27 mouse cellular contexts compared by ENCODE assay signal in genomic region chr8:104187622-104188021, GRCm38 (mm10). TPM values are rescaled to one million over a fixed set of nuclear protein-coding genes. Genes with fewer than 3 reads are reported as not detected.
"Had no signal": no experiment of that assay in that cellular context is flagged by ENCODE, and none has a peak within 500 bp of the region (broad histone marks: within the 10 kb centered on the region; RNA-seq: fewer than 3 reads in every experiment).

No protein-coding gene starts in this region.

- H3K4me1 ChIP-seq: limb, embryonic 13.5 days; limb, embryonic 15.5 days; liver, embryonic 12.5 days had no signal

- H3K36me3 ChIP-seq: heart, embryonic 10.5 days; heart, embryonic 12.5 days; hindbrain, embryonic 12.5 days; hindbrain, embryonic 15.5 days; kidney, embryonic 15.5 days; limb, embryonic 13.5 days; limb, embryonic 15.5 days; liver, embryonic 12.5 days had no signal

- ATAC-seq: hindbrain, postnatal 0 days; intestine, embryonic 16.5 days; liver, embryonic 12.5 days had no signal

- DNase-seq: gastrocnemius, postnatal 14 days; gastrocnemius, postnatal 36 days; heart, adult 18-20 months; heart, postnatal 10 days; heart, postnatal 36 days; kidney, adult 11 months; kidney, adult 2 months; kidney, adult 9 months; kidney, postnatal 14 days; kidney, postnatal 36 days; layer of hippocampus, adult 9-11 months; layer of hippocampus, postnatal 36 days; left cerebral cortex, postnatal 4 days had no signal

- H3K4me3 ChIP-seq: heart, embryonic 10.5 days; heart, embryonic 12.5 days; hindbrain, embryonic 12.5 days; hindbrain, embryonic 15.5 days; kidney, embryonic 15.5 days; limb, embryonic 13.5 days; limb, embryonic 15.5 days; liver, embryonic 12.5 days had no signal

- H3K27ac ChIP-seq: heart, embryonic 10.5 days; hindbrain, embryonic 12.5 days; hindbrain, embryonic 15.5 days; hindbrain, postnatal 0 days; kidney, embryonic 15.5 days; kidney, postnatal 0 days; limb, embryonic 13.5 days; limb, embryonic 15.5 days; liver, embryonic 12.5 days; liver, embryonic 14.5 days had no signal

- H3K27me3 ChIP-seq: heart, embryonic 12.5 days; hindbrain, embryonic 15.5 days; kidney, embryonic 15.5 days; limb, embryonic 13.5 days; limb, embryonic 15.5 days had no signal

RNA-seq across cellular contexts. Expression of gene Bean1, which starts 17.4 kb away (rescaled TPM):
- total RNA-seq: hematopoietic stem cell, adult 5-6 weeks; liver, adult 2 months had no signal
- polyA plus RNA-seq: liver, adult 2 months had no signal
